Mouse (Mus musculus): ENCODE results near the gene Npb.
"Not testable (repeated sequence)": the region's sequence is repeated elsewhere in the genome, so short reads cannot be mapped to it uniquely, and the experiment has no call there.

Npb gene

GRCm38 (mm10) chr11:120608241-120609034 lies at the start of gene Npb:
Gene Npb (plus strand): TSS chr11:120608477.
- no peak for DNase-seq (ENCODE audit: low read depth, low spot score)

GRCm38 (mm10) chr11:120558843-120559242 lies 49.4 kb upstream of the Npb start:
- not testable (repeated sequence) for DNase-seq (ENCODE audit: low read depth, low spot score)

GRCm38 (mm10) chr11:120560952-120561728 lies 47.1 kb upstream of the Npb start:
- no peak for DNase-seq (ENCODE audit: low read depth, low spot score)

GRCm38 (mm10) chr11:120562949-120563348 lies 45.3 kb upstream of the Npb start:
- DNase-seq (ENCODE audit: low read depth, low spot score) = no peak

GRCm38 (mm10) chr11:120565114-120565513 lies 43.2 kb upstream of the Npb start:
- DNase-seq (ENCODE audit: low read depth, low spot score) = no peak

GRCm38 (mm10) chr11:120568324-120568723 lies 40.0 kb upstream of the Npb start:
- no peak for DNase-seq (ENCODE audit: low read depth, low spot score)

GRCm38 (mm10) chr11:120571122-120571521 lies 37.2 kb upstream of the Npb start:
- no peak for DNase-seq (ENCODE audit: low read depth, low spot score)

- no peak for DNase-seq (ENCODE audit: low read depth, low spot score)
Observed at GRCm38 (mm10) chr11:120571754-120572416, 36.4 kb upstream of the Npb start.

GRCm38 (mm10) chr11:120572417-120572751 lies 35.9 kb upstream of the Npb start:
- no peak for DNase-seq (ENCODE audit: low read depth, low spot score)

GRCm38 (mm10) chr11:120572752-120573584 lies 35.3 kb upstream of the Npb start, which contains the start of gene P4hb:
Gene P4hb (minus strand): TSS chr11:120573253.
- peak; percentile 100 for DNase-seq (ENCODE audit: low read depth, low spot score)

GRCm38 (mm10) chr11:120573585-120574277 lies 34.5 kb upstream of the Npb start:
- DNase-seq (ENCODE audit: low read depth, low spot score) = no peak

- DNase-seq (ENCODE audit: low read depth, low spot score) = no peak
Observed at GRCm38 (mm10) chr11:120574278-120574600, 34.0 kb upstream of the Npb start.

GRCm38 (mm10) chr11:120575046-120575445 lies 33.2 kb upstream of the Npb start:
- no peak for DNase-seq (ENCODE audit: low read depth, low spot score)

- DNase-seq (ENCODE audit: low read depth, low spot score) = no peak
Observed at GRCm38 (mm10) chr11:120575940-120576339, 32.3 kb upstream of the Npb start.

- DNase-seq (ENCODE audit: low read depth, low spot score) = no peak
Observed at GRCm38 (mm10) chr11:120576365-120576981, 31.8 kb upstream of the Npb start.

- DNase-seq (ENCODE audit: low read depth, low spot score) = no peak
Observed at GRCm38 (mm10) chr11:120577211-120578023, 30.9 kb upstream of the Npb start.

GRCm38 (mm10) chr11:120578024-120578693 lies 30.1 kb upstream of the Npb start:
- no peak for DNase-seq (ENCODE audit: low read depth, low spot score)

- DNase-seq (ENCODE audit: low read depth, low spot score) = no peak
Observed at GRCm38 (mm10) chr11:120578694-120579243, 29.5 kb upstream of the Npb start.
